Mouse (Mus musculus): ENCODE data around the gene Ackr2.

DNA sequence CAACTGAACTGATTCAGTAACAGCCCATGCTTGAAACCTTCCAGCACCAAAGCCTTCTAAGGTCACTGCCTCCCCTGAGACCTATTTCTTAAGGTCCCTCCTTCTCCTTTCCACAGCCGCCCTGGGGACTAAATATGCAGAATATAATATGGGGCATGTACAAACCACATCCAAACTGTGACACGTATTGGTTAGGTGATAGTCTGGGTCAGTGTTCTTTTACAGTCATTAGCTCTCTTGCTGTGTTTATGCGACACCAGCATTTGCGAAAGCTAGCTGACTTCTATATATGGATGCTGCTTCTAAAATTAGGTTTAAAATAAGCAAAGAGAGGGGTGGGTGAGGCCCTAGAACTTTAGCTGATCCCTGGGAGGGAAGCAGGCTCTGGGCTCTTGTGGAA is 1.3 kb upstream of the Ackr2 start:
- no peak for TF ChIP-seq CTCF (IDR thresholded peaks at IDR 0.05)
- TF ChIP-seq POLR2A (IDR thresholded peaks at IDR 0.05; ENCODE audit: insufficient read depth, low read depth, low read length): no peak

Measured in heart, adult 2 months (tissue).